Mouse (Mus musculus): ENCODE data around the gene Lrrc34. TPM values are rescaled to one million over a fixed set of nuclear protein-coding genes. Genes with fewer than 3 reads are reported as not detected.
A peak's percentile ranks its signal among the peaks of the same experiment; 100 is the strongest.

Lrrc34 gene
- polyA plus RNA-seq, 1 experiment from 2014 or later, result 0.38 TPM

DNA sequence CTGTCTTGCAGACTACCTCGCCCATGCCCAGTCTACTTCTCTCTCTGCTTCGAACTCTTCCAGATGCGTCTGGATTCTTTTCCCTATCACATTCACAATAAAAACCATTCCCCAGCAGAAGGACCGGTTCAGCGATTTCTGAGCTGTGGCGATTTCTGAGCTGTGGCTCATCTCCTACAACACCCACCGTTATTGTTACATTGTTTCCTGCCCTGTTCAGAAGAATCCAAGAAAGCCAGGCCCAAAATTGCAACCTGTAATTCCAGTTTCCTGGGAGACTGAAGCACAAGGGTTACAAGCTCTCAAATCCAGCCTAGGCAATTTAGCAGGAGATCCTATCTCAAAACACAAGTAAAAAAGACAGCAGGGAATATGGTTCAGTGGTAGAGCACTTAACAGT, 50.4 kb downstream of the Lrrc34 start:
- Histone ChIP-seq H3K27ac (no peak overlapping the region), H3K9ac (no peak overlapping the region), H3K4me1 (peaks cover 22% of the 10 kb centered on the region), H3K9me3 (replicated peaks) (no peaks in the 10 kb centered on the region), H3K4me3 (no peak overlapping the region), H3K27me3 (replicated peaks) (peaks cover 47% of the 10 kb centered on the region), H3K36me3 (no peaks in the 10 kb centered on the region), H3K4me2 (no peak overlapping the region)
- no peak for ATAC-seq
- WGBS (ENCODE audit: insufficient replicate concordance), result 78% methylated on average over 7 of the region's 7 CpGs

DNA sequence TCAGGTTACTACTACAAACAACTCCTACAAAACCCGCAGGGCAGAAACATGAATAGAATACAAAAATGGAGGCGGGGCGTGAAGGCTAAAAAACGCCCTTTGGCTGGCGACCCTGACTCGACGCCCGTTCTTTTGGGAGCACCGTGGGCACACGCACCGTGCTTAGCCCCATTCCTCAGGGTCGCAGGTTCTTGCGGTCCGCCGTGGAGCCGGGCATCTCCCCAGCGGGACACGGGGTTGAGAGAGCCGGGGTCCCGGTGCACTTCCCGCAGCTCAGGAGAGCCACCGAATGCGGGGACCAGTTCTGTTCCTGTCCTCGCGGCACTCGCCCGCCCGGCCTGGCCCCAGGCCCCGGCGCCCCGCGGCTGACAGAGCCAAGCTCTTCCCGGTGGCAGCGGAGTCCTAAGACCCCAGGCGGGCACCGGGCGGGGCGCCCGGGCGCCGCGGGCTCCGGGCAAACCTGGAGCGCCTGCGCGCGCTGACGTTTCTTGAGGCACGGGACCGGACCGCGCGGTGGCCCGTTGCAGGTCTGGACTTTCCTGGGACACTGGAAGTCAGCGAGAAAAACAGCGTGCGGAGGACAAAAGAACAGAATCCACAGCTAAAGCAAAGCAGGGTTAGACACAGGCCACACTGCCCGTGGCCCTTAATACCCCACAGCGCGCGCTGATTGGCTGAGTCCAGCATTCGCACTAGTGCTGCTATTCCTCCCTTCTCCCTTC, 52.4 kb downstream of the Lrrc34 start:
- ATAC-seq, result peak; percentile 66
- Histone ChIP-seq H3K4me1 (peaks cover 21% of the 10 kb centered on the region), H3K4me2 (peak overlapping the region; percentile 96), H3K36me3 (no peaks in the 10 kb centered on the region), H3K27me3 (replicated peaks) (peaks cover 47% of the 10 kb centered on the region), H3K27ac (no peak overlapping the region), H3K9ac (peak overlapping the region; percentile 79), H3K4me3 (peak overlapping the region; percentile 76), H3K9me3 (replicated peaks) (no peaks in the 10 kb centered on the region)
- WGBS (ENCODE audit: insufficient replicate concordance), result 3% methylated on average over 62 of the region's 62 CpGs

DNA sequence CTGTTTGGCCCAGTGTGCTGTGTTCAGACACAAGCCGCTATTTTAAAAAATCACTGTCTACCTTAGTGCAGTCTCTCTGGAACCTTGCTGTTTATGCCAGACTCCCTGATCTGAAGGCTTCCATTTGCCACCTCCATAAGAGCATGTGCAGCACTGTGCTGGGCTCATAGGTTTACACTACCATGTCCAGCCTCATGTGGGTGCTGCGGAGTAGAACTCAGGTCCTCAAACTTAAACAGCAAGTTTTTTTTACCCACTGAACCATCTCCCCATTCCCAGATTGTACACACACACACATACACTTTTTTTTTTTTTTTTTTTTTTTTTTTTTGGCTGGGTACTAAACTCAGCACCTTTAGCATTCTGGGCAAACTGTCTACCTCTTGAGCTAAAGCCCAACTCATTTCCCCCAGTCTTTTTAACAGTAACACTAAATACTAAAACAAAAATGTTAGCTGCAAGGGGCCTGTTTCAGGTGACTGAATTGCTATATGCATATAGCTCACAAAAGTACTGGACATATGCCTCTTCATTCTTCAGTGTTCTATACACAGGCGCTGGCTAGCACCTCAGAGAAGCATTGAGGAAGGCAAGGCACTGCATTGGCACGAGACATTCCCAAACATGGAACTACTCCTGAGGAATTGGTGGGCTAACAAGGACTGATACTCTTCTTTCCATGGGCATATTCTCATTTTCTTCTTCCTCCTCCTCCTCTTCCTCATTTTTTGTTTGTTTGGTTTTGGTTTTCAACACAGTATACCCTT, 53.8 kb downstream of the Lrrc34 start:
- no peaks in the 10 kb centered on the region for H3K36me3 ChIP-seq
- H3K4me1 ChIP-seq, result peaks cover 10% of the 10 kb centered on the region
- WGBS (ENCODE audit: insufficient replicate concordance), result 75% methylated on average over 4 of the region's 4 CpGs
- H3K9me3 ChIP-seq (replicated peaks), result no peaks in the 10 kb centered on the region
- ATAC-seq, result no peak
- no peak overlapping the region for H3K4me3 ChIP-seq
- peaks cover 39% of the 10 kb centered on the region for H3K27me3 ChIP-seq (replicated peaks)
- no peak overlapping the region for H3K27ac ChIP-seq
- no peak overlapping the region for H3K4me2 ChIP-seq
- H3K9ac ChIP-seq, result no peak overlapping the region

DNA sequence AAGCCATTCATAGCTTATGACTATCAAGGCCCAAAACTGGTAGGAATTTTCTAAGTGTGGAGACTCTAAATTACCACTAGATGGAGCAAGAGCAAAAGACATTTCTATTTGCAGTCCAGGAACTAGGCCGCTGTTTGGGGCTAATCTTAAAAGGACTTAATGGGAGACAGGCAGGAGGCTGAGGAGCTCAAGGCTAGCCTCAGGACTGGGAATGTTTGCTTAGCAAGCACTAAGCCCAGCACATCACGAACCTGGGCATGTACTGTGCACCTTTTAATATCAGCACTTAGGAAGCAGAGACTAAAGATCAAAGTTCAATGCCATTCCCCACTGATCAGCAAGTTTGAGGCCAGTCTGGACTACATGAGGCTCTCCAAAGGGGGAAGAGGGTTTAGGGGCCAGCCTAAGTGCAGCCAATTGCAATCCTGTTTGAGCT, 55.2 kb downstream of the Lrrc34 start:
- Histone ChIP-seq H3K27me3 (replicated peaks) (peaks cover 25% of the 10 kb centered on the region), H3K9ac (no peak overlapping the region), H3K4me1 (peaks cover 10% of the 10 kb centered on the region), H3K9me3 (replicated peaks) (no peaks in the 10 kb centered on the region), H3K27ac (no peak overlapping the region), H3K4me2 (no peak overlapping the region), H3K4me3 (no peak overlapping the region), H3K36me3 (no peaks in the 10 kb centered on the region)
- 1% methylated on average over 2 of the region's 2 CpGs for WGBS (ENCODE audit: insufficient replicate concordance)
- ATAC-seq, result peak; percentile 30; the same call in 1 of the 2 replicates

DNA sequence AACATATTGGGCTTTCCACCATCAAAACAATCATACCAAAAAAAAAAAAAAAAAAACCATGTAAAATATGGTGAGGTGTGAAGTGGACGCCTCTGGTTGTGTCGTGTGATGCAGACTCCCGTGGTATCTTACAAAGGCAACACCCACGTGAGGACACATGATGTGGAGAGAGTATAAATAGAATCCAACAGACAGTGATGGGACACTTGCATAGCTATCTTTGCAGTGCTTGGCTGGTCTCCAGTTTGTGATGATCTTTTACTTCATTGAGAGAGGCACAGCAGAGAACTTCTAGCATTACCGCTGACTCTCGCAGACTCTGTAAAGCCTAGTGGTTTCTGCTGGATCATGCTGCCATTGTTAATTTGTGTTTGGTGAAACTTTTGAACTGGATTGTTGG, 58.8 kb downstream of the Lrrc34 start:
- Histone ChIP-seq H3K9me3 (replicated peaks) (no peaks in the 10 kb centered on the region), H3K27me3 (replicated peaks) (no peaks in the 10 kb centered on the region), H3K4me1 (0 out of 2 replicates have a peak, but pooled peaks cover 3% of the 10 kb centered on the region), H3K27ac (no peak overlapping the region), H3K36me3 (no peaks in the 10 kb centered on the region), H3K9ac (no peak overlapping the region), H3K4me3 (no peak overlapping the region), H3K4me2 (no peak overlapping the region)
- ATAC-seq, result no peak
- 71% methylated on average over 6 of the region's 6 CpGs for WGBS (ENCODE audit: insufficient replicate concordance)

Other genes with a start within 250 kb of the Lrrc34 start
- 1.8 and 2.3 TPM in 2 replicates for gene Mecom, start 99.9 kb downstream of the Lrrc34 start, polyA plus RNA-seq (2016; fragmentation: Nextera tagmentation; extraction: Ambion mirVana)
- not detected in 2 replicates for gene Actrt3, start 47.9 kb downstream of the Lrrc34 start, polyA plus RNA-seq (2016; fragmentation: Nextera tagmentation; extraction: Ambion mirVana)
- gene Mynn, start 45.8 kb downstream of the Lrrc34 start, polyA plus RNA-seq (2016; fragmentation: Nextera tagmentation; extraction: Ambion mirVana), result 15.8 and 17.2 TPM in 2 replicates
- not detected in 2 replicates for gene Lrriq4, start 3.4 kb downstream of the Lrrc34 start, polyA plus RNA-seq (2016; fragmentation: Nextera tagmentation; extraction: Ambion mirVana)
- not detected in 2 replicates for gene Lrrc31, start 52.0 kb upstream of the Lrrc34 start, polyA plus RNA-seq (2016; fragmentation: Nextera tagmentation; extraction: Ambion mirVana)
- gene Samd7, start 98.4 kb upstream of the Lrrc34 start, polyA plus RNA-seq (2016; fragmentation: Nextera tagmentation; extraction: Ambion mirVana), result 0.05 TPM in 1 of 2 replicates, not detected in the other
- 60.5 and 65.5 TPM in 2 replicates for gene Sec62, start 145.0 kb upstream of the Lrrc34 start, polyA plus RNA-seq (2016; fragmentation: Nextera tagmentation; extraction: Ambion mirVana)
- gene Gpr160, start 208.1 kb upstream of the Lrrc34 start, polyA plus RNA-seq (2016; fragmentation: Nextera tagmentation; extraction: Ambion mirVana), result 1.5 and 2.7 TPM in 2 replicates